Comparison of ENCODE assay signal across 9 mouse cellular contexts in genomic region chr9:117904621-117905020, GRCm38 (mm10).
DNase-seq lines count a peak whose midpoint lies in the region; TF ChIP-seq lines count a peak whose summit lies in the region.
"Had no signal": no experiment of that assay in that cellular context is flagged by ENCODE, and none has a peak within 500 bp of the region (broad histone marks: within the 10 kb centered on the region; RNA-seq: fewer than 3 reads in every experiment).

No protein-coding gene starts in this region.

- WGBS in cerebellum, adult 2 months, result 19% methylated on average over 8 of the region's 8 CpGs
- 89% methylated on average over 8 of the region's 8 CpGs for WGBS in embryonic facial prominence, embryonic 10.5 days

- no peaks in the 10 kb centered on the region for H3K36me3 ChIP-seq in embryonic facial prominence, embryonic 10.5 days (replicated peaks)
- H3K36me3 ChIP-seq: G1E had no signal

- no peak overlapping the region for H3K4me3 ChIP-seq in cerebellum, adult 2 months (replicated peaks; ENCODE audit: insufficient read depth, low read depth, low read length)
- H3K4me3 ChIP-seq in embryonic facial prominence, embryonic 10.5 days, result no peak overlapping the region

- H3K4me1 ChIP-seq in cerebellum, adult 2 months (ENCODE audit: control insufficient read depth, insufficient read depth, low read length), result peaks cover 28% of the 10 kb centered on the region
- peaks cover 10% of the 10 kb centered on the region for H3K4me1 ChIP-seq in embryonic facial prominence, embryonic 10.5 days

- no peaks in the 10 kb centered on the region for H3K9me3 ChIP-seq in embryonic facial prominence, embryonic 10.5 days

- peak in 1 of 2 experiments; percentile 60 for DNase-seq in cerebellum, adult 2 months
- no peak for DNase-seq in cerebellum, adult 18-20 months
- peak; percentile 67 for DNase-seq in cerebellum, adult 9-10 months
- no peak for DNase-seq in cerebellum, postnatal 36 days
- no peak for DNase-seq in embryonic facial prominence, embryonic 10.5 days (ENCODE audit: low spot score)
- no peak for DNase-seq in left cerebral cortex, adult 9 months (ENCODE audit: low spot score in 2 of 2)
- DNase-seq: B cell, adult 2 months had no signal

- no peaks in the 10 kb centered on the region for H3K27me3 ChIP-seq in cerebellum, adult 2 months (ENCODE audit: control insufficient read depth, insufficient read depth, low read length)
- H3K27me3 ChIP-seq in embryonic facial prominence, embryonic 10.5 days (replicated peaks; ENCODE audit: low read depth, poor library complexity, severe bottlenecking), result no peaks in the 10 kb centered on the region
- H3K27me3 ChIP-seq: CH12.LX had no signal

- peak overlapping the region; percentile 23 for H3K27ac ChIP-seq in cerebellum, adult 2 months (ENCODE audit: insufficient read depth, low read length)
- 0 out of 2 replicates have a peak overlapping the region, but pooled peaks have one; percentile 10 for H3K27ac ChIP-seq in embryonic facial prominence, embryonic 10.5 days (replicated peaks)

- TF ChIP-seq CTCF in cerebellum, adult 2 months (IDR thresholded peaks at IDR 0.05; ENCODE audit: borderline replicate concordance, insufficient read depth, low read depth, low read length), result no peak

- TF ChIP-seq POLR2A in cerebellum, adult 2 months (IDR thresholded peaks at IDR 0.05; ENCODE audit: borderline replicate concordance, insufficient read depth, low read length), result no peak
